Mouse (Mus musculus) layer of hippocampus, adult 18-20 months (tissue): ENCODE measurements around the gene Draxin. TPM values are rescaled to one million over a fixed set of nuclear protein-coding genes. Genes with fewer than 3 reads are reported as not detected.

Experiments used
- DNase-seq, 2 experiments: peaks; one replicate each; pipeline ENCODE4 v3.0.0; 2022; ENCODE audit warnings: low spot score in 2 of 2
- total RNA-seq, 2 experiments: library from RNA; stranded (reverse); gene quantifications; 2 replicates each; pipeline ENCODE4 v1.2.3; 2021

Draxin gene
- total RNA-seq, 2 experiments from 2014 or later, result 0.15 to 0.27 TPM

GRCm38 (mm10) chr4:148116657-148117056, 13.8 kb downstream of the Draxin start:
- no peak for DNase-seq

GRCm38 (mm10) chr4:148115467-148115866, 15.0 kb downstream of the Draxin start:
- no peak for DNase-seq

- DNase-seq, result peak; percentile 79 to 82
Measured at GRCm38 (mm10) chr4:148114758-148115391, 15.6 kb downstream of the Draxin start.

GRCm38 (mm10) chr4:148112519-148112918, 18.0 kb downstream of the Draxin start:
- no peak for DNase-seq

GRCm38 (mm10) chr4:148109215-148109614, 21.3 kb downstream of the Draxin start:
- DNase-seq, result no peak

GRCm38 (mm10) chr4:148108565-148109100, 21.9 kb downstream of the Draxin start:
- DNase-seq, result no peak

GRCm38 (mm10) chr4:148107621-148108291, 22.7 kb downstream of the Draxin start:
- DNase-seq, result no peak

GRCm38 (mm10) chr4:148104146-148104545, 26.4 kb downstream of the Draxin start:
- DNase-seq, result no peak

GRCm38 (mm10) chr4:148101801-148102527, 28.5 kb downstream of the Draxin start:
- peak; percentile 63 to 79 for DNase-seq

- no peak for DNase-seq
Measured at GRCm38 (mm10) chr4:148098666-148099065, 31.8 kb downstream of the Draxin start.

GRCm38 (mm10) chr4:148097936-148098335, 32.6 kb downstream of the Draxin start:
- no peak for DNase-seq

GRCm38 (mm10) chr4:148095081-148095480, 35.4 kb downstream of the Draxin start:
- DNase-seq, result no peak

- no peak for DNase-seq
Measured at GRCm38 (mm10) chr4:148094161-148094560, 36.3 kb downstream of the Draxin start.

- DNase-seq, result no peak
Measured at GRCm38 (mm10) chr4:148092551-148093271, 37.8 kb downstream of the Draxin start.

GRCm38 (mm10) chr4:148091181-148091580, 39.3 kb downstream of the Draxin start:
- no peak for DNase-seq

GRCm38 (mm10) chr4:148089166-148089565, 41.3 kb downstream of the Draxin start:
- DNase-seq, result no peak

- peak; percentile 92 to 96 for DNase-seq
Measured at GRCm38 (mm10) chr4:148087907-148088527, 42.5 kb downstream of the Draxin start, which contains the start of gene Agtrap. Gene Agtrap (minus strand): TSS chr4:148088031.

GRCm38 (mm10) chr4:148087091-148087906, 43.2 kb downstream of the Draxin start:
- no peak for DNase-seq

- no peak for DNase-seq
Measured at GRCm38 (mm10) chr4:148085907-148086305, 44.6 kb downstream of the Draxin start.
